Mouse (Mus musculus) cortical plate, adult 2 months (tissue): Measurements from ENCODE around the gene Minpp1.

ENCODE experiments used
- CTCF ChIP-seq: fragments of 200-500 bp; IDR thresholded peaks from 2 replicates; pipeline ENCODE4 v1.5.1; 2011; ENCODE audit warnings: mild to moderate bottlenecking, control low read depth, low read length; ENCODE audit not compliant: insufficient read depth; ENCODE audit errors: extremely low read depth
- POLR2A ChIP-seq: fragments of 200-500 bp; IDR thresholded peaks from 2 replicates; pipeline ENCODE4 v1.6.1; 2011; ENCODE audit warnings: mild to moderate bottlenecking, low read length, control low read depth; ENCODE audit not compliant: insufficient read depth; ENCODE audit errors: extremely low read depth

GRCm38 (mm10) chr19:32548202-32548601 lies 62.6 kb downstream of the Minpp1 start:
- TF ChIP-seq CTCF (no peak), POLR2A (no peak)
